Mouse (Mus musculus) CH12F3 (cell line): ENCODE data around the gene 4933415A04Rik.

Source experiments
- in situ Hi-C: fragments of 300-500 bp; cut with MboI; formaldehyde crosslinking; loops from 2 replicates; pipeline ENCODE4 v1.14.3; 2020; ENCODE audit warnings: low sequenced_read_pairs

The 4933415A04Rik gene

GRCm38 (mm10) chr11:43586324-43587090, at the start of gene 4933415A04Rik:
Gene 4933415A04Rik (plus strand): TSS chr11:43587040.
- in situ Hi-C loops = no loop called here

DNA sequence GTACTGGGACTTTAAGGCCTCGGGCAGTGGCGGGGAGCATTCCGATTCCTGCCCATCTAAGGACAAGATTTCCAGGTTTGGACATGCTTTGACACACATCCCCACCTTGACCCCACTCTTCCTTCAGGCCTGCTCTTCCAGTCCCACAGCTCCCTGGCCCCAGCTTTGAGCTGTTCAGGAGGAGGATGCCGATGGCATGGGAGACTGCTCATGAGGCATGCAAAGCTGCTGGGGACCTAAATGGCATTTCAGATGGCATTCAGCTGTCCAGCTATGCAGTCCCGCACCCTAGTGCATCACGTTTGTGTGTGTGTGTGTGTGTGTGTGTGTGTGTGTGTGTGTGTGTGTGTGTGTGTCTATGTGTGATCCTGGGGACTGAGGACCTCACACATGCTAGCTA, 49.8 kb upstream of the 4933415A04Rik start:
- in situ Hi-C loops = no loop called here

- in situ Hi-C loops = no loop called here
These were observed 47.0 kb upstream of the 4933415A04Rik start for GRCm38 (mm10) chr11:43539863-43540262.

- in situ Hi-C loops = no loop called here
These were observed 43.0 kb upstream of the 4933415A04Rik start for GRCm38 (mm10) chr11:43543711-43544466.

DNA sequence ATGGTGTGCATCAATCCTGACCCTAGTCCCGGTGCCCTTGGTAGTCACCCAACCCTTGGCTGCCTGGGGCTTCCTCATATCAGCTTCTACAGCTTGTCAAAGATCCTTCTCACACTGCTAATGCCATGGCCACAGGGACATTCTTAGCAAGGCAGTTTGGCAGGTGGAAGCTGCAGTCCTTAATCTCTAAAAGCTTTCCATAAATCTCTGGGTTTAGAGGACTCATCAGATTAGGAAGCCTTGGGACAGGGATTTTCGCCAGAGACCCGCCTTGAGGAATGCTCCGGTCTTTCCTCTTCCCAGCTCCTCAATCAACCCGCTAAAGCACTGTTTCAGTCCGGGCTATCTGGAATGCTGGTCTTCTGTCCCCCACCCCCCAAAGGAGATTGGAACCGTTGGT, 42.0 kb upstream of the 4933415A04Rik start:
- in situ Hi-C loops = no loop called here

GRCm38 (mm10) chr11:43545873-43546475, 40.9 kb upstream of the 4933415A04Rik start:
- in situ Hi-C loops = no loop called here

DNA sequence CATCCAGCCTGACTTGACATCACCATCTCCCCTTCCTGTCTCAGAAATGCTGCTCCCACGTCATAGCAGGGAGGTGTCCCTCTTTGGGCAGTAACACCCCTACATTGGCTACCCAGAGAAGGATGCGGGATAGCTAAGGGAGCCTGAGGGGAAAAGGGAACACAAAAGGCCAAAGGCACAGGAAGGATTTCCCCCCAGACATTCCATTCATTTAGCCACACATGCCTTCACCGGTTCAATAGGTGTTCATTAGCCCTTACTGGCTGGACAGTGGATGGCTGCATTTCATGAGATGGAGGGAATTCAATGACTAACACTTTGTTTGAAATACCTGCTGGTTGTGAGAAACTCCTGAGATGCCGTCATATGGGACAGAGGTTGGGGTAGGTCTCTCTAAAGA, 40.2 kb upstream of the 4933415A04Rik start:
- in situ Hi-C loops = no loop called here

- in situ Hi-C loops = no loop called here
These were observed 38.7 kb upstream of the 4933415A04Rik start for GRCm38 (mm10) chr11:43548148-43548547.

GRCm38 (mm10) chr11:43548657-43549435, 38.0 kb upstream of the 4933415A04Rik start:
- in situ Hi-C loops = no loop called here

GRCm38 (mm10) chr11:43549701-43550100, 37.1 kb upstream of the 4933415A04Rik start:
- in situ Hi-C loops = no loop called here

GRCm38 (mm10) chr11:43551756-43552155, 35.1 kb upstream of the 4933415A04Rik start:
- in situ Hi-C loops = no loop called here

DNA sequence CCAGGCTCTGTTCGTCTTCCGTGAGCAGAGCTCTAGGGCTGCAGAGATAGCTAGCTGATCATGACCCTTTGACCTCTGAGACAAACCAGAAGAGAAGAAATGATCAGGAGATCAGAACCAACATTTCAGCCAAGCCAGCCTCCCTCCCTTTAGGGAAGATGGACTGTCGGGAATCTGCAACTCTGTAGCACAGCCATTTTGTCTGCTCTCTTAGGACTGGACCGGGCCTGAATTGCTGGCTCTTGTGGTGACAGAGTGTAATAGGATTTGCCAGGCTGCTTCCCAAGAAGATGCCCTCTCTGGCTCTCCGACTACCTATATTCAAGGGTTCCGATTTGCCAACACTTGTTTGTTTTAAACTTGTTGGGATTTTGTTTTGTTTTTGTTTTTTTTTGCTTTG, 34.2 kb upstream of the 4933415A04Rik start:
- in situ Hi-C loops = no loop called here

DNA sequence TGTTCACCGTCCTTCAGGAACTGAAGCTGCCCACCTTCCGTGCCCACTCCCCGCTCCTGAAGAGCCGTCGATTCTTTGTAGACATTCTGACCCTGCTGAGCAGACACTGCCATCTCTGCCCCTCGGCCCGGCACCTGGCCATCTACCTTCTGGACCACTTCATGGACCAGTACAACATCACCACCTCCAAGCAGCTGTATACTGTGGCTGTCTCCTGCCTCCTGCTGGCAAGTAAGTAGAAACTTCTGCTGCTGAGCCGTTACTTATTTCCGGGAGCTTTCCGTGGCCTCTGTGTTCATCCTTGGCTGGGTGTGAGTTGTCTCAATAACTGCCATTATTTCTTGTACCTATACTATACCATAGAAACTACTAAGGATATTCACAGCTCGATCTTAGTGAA, 30.3 kb upstream of the 4933415A04Rik start:
- in situ Hi-C loops = no loop called here

- in situ Hi-C loops = no loop called here
These were observed 27.1 kb upstream of the 4933415A04Rik start for GRCm38 (mm10) chr11:43559515-43560292.

DNA sequence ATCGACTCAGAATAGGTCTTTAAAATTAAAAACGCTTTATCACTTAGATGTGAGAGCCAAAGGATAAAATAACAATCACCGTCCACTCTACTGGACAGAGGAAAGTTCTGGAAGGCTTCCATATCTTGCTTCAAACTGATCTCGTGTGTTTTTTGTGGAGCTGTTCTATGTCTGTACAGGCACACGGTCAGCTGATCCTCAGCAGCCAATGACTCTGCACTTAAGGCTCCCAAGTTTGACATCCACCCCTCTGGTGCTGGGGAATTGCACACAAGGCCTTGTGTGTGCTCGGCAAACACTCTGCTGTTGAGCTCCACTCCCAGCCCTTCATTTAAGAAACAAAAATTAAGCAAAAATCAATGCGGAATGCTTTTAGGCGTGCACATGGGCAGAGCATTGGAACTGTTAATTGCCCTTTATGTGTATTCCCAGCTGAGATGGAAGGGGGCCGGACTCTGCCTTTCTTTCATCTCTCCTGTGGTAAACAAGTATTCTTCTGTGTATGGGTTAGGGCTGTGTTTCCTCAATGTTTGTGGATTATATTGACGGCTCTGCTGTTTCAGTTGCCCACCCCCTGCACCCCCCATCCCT, 23.1 kb upstream of the 4933415A04Rik start:
- in situ Hi-C loops = no loop called here

DNA sequence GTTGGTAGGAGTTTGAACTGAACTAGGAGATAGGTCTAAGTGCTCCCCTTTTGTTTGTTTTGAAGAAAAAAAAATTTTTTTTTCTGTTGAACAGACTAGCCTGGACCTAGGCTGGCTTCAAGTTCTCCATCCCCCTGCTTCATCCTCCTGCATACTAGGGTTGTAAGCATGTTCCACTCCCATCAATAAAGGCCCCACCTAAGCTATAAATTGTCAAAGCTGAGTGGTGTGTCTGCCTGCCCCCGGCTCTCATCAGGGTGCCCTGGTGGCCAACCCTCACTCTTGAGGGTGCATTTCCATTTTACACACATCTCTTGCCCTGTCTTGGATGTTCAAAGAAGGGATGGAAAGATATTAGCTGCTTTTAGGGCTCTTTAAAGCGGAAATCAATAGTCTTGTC, 21.4 kb upstream of the 4933415A04Rik start:
- in situ Hi-C loops = no loop called here

DNA sequence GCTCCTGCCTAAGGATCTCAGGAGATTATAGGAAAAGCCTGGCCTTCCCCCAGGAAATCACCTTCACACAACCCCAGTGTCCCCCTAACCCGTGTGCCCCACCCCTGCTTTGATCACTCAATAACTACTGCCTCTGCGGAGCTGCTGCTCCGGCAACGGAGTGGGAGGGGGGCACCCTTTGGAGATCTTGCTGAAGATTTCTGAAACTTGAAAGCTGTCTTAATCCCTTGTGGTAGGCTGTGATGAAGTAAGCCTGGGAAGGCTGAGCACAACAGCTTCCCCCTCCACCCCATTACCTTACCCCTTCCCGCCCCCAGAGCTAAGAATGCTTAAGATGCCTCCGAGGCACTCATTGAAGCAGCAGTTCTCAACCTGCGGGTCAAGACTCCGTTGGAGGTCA, 21.0 kb upstream of the 4933415A04Rik start:
- in situ Hi-C loops = no loop called here

- in situ Hi-C loops = no loop called here
These were observed 20.1 kb upstream of the 4933415A04Rik start for GRCm38 (mm10) chr11:43566696-43567095.

- in situ Hi-C loops = no loop called here
These were observed 18.6 kb upstream of the 4933415A04Rik start for GRCm38 (mm10) chr11:43568263-43568662.

DNA sequence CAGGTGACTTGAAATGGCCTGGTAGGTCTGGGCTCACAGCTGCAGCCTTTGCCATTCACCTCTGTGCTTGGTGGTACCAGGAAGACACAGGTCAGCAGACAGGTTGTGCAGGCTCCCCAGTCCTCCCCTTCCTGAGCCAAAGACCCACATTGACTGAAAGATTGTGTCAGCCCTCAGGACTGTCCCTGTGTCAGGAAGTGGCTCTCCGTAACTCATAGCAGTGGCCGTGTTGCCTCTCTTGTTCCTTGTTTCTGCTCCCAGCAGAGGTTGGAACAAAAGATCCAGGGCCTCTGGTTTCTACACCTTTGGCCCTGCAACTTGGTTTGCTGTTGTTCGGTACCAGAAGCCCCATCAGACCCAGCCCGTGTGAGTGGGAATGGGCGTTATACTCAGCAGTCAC, 17.7 kb upstream of the 4933415A04Rik start:
- in situ Hi-C loops = no loop called here
